Mouse (Mus musculus) cerebellum, adult 9-11 months (tissue): ENCODE data around the gene Cdh4.

Source experiments
- DNase-seq: peaks from one replicate; pipeline ENCODE4 v3.0.0; 2022

The Cdh4 gene

GRCm38 (mm10) chr2:179753811-179754210 lies 311.6 kb downstream of the Cdh4 start:
- no peak for DNase-seq

DNA sequence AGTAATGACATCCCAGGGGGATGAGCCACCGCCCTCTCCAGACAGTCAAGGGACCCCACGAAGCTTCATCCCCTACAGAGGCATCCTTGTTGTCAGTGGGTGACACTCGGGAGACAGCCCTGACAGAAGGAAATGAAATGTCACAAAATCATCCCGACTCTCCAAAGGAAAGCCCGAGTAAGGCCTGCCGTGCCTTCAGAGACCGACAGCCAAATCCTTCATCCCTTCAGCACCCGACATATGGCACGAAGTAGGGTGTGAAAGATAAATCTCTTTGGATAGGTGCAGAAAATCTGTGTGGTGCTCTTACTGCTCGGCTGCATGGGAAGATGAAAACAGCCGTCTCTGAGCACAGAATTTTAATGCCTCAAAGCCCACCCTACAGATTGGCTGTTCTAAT lies 312.5 kb downstream of the Cdh4 start:
- peak; percentile 64 for DNase-seq

GRCm38 (mm10) chr2:179761718-179762441 lies 319.6 kb downstream of the Cdh4 start:
- peak; percentile 65 for DNase-seq

DNA sequence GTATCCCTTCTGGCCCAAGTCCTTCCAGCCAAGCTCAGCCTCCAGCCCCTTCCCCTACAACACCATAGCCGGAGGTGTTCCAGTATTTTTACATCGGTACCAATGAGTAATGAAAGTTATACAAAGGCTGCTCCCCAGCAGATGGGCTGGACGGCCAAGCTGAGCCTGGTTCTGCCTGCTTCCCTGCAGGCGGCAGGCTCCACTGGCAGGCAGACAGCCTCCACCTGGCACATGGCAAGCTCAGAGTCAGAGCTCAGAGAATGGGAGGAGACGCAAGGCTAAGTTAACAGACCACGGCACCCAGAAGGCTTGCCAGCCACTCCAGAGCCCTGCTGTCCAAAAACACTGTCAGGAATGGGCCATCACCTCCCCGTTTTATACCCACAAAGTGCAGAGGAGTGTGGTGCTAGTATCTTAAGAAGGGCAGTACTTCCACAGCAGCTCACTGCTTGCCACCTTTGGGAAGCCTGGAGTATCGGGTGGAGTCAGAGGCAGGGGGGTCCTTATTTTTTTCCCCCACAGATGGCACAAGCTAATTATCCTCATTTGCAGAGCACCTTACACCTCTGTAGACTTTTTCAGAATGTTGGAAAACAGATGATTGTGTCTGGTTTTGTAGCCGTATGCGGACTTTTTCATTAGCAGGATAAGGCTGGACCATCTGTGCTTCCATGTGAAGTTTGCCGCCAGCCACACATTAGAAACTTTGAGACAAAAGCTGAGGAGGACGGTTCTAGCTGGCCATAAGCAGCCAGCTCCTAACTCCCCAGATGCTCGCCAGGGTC lies 320.5 kb downstream of the Cdh4 start:
- DNase-seq = peak; percentile 96

- peak; percentile 23 for DNase-seq
Measured at GRCm38 (mm10) chr2:179764460-179764859, 322.2 kb downstream of the Cdh4 start.

DNA sequence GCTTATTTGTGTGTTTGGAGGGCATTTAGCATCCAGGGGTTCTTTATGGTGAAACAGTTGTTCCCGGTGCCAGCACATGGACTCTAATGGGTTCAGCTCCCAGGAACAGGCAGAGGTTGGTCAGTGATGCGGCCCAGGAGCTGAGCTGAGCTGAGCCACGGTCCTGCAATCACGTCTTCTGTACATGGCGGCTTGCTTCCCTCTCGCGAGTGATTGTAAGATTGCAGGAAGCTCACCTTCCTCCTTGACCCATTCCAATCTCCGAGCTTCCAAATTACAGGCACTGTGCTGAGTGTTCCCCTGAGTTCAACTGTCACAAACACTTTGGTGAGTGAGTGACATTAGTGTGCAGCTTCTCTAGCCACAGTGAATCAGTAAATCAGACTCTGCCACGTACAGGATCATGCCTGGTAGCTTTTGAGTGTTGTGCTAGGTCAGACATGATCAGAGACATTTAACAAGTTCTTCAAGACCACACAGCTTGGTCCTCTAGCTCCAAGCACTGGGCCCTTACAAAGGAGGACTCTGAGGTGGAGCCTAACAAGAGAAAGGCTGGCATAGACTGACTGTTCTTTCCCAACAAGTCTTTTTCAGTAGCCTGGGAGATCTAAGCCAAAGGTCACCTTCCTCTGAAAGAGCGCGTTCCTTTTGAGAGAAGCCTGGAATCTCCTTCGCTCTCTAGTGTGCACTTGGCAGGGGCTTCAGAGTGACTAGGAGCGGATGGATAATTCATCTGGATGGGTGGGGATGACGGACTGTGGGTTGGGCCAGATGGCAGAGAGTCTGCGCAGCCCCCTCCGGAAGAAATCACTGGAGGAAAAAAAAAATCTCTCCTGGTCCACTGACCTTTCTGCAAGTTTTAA lies 324.7 kb downstream of the Cdh4 start:
- no peak for DNase-seq

DNA sequence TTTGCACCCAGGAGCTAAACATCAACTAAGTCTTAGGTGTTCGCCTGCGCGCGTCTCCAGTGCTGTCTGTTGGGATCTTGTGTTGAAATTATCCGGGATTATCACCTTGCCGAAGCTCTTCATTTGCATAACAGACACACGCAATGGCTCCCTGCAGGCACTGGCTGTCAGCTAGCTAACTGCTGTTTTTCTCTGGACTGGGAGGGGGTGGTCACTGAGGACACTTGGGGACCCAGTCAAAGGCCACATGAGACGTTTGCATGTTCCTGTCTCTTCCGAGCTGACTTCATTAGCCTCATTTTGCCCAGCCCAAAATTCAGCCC lies 325.3 kb downstream of the Cdh4 start:
- DNase-seq = no peak

DNA sequence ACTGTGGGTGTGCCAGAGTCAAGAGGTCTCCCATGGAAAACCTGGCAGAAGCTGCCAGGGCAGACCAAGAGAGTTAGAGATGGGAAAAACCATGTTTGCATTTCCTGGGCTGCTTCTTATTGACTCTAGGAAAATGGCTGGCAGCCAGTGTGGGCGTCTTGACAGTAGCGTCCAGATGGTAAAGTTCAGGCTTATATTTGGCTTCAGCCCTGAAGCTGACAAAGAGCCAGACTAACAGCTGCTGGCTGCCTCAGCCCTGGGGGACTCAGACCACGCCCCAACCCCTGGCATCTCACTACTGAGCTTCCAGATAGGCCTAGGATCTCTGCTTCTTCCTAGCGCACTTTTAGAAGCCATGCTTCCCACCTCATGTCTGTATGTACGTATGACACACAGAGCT lies 326.9 kb downstream of the Cdh4 start:
- peak; percentile 58 for DNase-seq

DNA sequence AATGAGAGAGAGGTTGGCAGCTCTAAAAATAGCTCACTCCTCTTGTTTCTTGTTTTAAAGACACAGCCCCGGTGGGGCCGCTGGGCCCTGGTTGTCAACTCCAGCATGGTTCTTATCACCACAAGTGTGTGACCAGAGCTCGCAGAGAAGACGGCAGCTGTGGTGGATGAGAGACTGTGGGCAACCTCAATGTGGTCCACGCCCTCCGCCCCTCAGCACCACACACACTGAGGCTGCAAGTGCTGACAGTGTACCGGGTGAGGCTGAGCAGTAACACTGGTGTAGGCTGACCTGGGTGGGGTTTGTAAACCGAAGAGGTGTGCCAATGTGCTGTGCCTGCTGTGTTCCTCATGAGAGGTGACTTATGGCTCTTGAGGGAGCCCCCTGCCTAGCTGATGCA lies 327.7 kb downstream of the Cdh4 start:
- no peak for DNase-seq

- DNase-seq = peak; percentile 76
Measured at GRCm38 (mm10) chr2:179774440-179775110, 332.3 kb downstream of the Cdh4 start.

- peak; percentile 59 for DNase-seq
Measured at GRCm38 (mm10) chr2:179775999-179776705, 333.9 kb downstream of the Cdh4 start.

GRCm38 (mm10) chr2:179779266-179779665 lies 337.0 kb downstream of the Cdh4 start:
- DNase-seq = no peak

GRCm38 (mm10) chr2:179780961-179781360 lies 338.7 kb downstream of the Cdh4 start:
- DNase-seq = no peak

- DNase-seq = no peak
Measured at GRCm38 (mm10) chr2:179787256-179787655, 345.0 kb downstream of the Cdh4 start.

GRCm38 (mm10) chr2:179787797-179788196 lies 345.6 kb downstream of the Cdh4 start:
- DNase-seq = no peak

GRCm38 (mm10) chr2:179790684-179791083 lies 348.5 kb downstream of the Cdh4 start:
- DNase-seq = no peak

DNA sequence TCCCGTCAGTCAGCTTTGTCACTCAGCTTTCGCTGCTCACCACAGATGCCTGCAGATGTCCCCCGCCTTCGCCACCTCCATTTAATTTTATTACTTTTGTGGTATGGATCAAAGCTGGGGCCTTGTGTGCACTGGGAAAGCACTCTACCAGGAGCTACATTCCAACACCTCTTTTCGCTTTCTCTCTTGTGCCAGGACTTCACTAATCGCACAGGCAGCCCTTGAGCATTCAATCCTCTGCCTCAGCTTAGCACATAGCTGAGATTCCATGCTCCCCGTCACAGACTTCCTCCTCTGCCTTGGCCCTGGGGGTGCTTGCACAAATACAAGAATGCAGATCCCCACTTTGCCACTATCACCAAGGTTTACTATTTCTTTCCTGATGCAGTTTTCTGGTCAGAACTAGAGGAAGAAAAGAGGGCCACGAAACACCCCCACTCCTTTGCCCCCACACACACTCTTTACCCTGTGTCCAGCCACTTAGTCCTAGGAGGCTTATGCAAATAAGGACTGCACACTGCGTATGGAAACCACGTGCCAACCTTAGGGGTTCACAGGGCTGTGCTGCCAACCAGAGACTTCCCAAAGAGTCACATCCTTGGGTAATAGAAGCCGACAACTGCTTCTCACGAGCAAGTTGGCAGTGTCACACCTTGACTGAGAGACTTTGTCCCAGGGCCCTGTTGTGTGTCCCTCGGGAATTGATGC lies 350.3 kb downstream of the Cdh4 start:
- no peak for DNase-seq

GRCm38 (mm10) chr2:179794354-179794753 lies 352.1 kb downstream of the Cdh4 start:
- no peak for DNase-seq

GRCm38 (mm10) chr2:179795452-179795851 lies 353.2 kb downstream of the Cdh4 start:
- no peak for DNase-seq

DNA sequence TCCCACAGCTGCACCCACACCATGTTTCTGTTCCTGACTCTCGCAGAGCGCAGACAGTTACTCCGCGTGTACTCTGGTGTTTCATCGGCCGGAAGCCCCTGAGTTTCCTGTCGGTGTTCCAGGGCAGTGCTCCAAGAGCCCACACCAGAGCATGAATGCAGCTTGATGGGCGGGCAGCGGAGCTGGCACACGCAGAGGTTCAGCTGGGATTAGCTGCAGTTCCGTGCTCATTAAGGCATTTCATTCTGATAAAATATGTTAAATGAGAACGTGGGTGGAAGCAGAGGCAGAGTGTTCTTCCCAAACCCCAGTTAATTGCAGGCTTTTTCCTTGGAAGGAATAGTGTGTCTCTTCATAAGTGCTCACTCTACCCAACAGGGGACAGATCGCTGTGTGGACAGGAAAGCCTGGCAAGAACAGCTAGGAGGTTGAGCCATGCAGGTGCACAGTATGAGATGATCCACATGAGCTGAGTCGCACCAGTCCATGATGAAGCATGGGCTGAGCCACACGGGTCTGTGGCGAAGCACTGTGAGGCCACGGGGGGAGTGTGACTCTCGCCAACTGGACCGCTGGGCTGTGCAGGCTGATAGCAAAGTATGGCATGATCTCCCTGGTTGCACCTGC lies 357.8 kb downstream of the Cdh4 start:
- DNase-seq = no peak

DNA sequence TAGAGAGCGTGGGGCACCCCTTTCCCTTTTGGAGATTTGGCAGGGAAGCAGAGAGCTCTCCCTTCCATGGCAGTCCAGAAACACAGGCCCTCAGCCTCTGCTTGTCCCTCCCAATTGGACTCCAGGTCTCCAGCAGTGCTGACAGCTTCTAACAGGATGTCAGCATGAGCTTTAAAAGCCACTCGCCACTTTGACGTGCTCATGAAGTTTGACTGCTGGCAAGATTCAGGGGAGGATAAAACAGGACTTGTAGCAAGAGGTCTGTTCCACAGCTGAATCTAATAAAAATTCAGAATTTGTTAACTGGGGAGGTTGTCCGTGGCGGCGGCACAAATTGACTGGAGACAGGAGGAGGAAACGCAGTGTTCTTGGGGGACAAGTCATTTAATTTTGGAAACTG lies 358.8 kb downstream of the Cdh4 start:
- DNase-seq = no peak
